Mouse (Mus musculus) inflammation-experienced regulatory T-cells, adult 6 months (primary cell): ENCODE measurements around the gene Krtap1-4. TPM values are rescaled to one million over a fixed set of nuclear protein-coding genes. Genes with fewer than 3 reads are reported as not detected.

Source experiments
- ATAC-seq: one replicate; pipeline ENCODE4 v1.8.0; 2017
- polyA plus RNA-seq, 3 experiments: library from polyadenylated mRNA; unstranded; fragments of 100-300 nt; shearing (Covaris generic); gene quantifications; one replicate each; pipeline ENCODE4 v1.2.1; 2017

Krtap1-4 gene
- polyA plus RNA-seq, 3 experiments from 2014 or later: not detected

- ATAC-seq: no peak
Observed at GRCm38 (mm10) chr11:99547892-99548291, 35.6 kb downstream of the Krtap1-4 start.

DNA sequence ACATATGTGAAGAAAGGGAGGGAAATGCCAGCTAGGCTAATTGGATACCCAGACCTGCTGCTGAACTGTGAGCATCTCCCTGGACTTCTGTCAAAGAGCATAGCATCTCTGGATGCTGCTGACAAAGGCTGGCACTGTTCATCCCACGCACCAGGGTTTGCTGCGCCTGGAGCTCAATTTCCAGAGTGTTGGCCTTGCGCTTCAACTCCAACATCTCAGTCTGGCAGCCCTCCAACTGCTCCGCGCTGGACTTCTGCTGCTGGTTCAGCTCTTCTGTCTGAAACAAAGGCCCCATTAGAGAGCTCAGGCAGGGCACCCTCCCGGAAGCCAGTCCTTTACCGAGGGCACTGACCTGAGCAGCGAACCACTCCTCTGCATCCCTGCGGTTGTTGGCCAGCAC, 43.7 kb downstream of the Krtap1-4 start:
- no peak for ATAC-seq

Other genes with a start within 250 kb of the Krtap1-4 start
- gene Krt26, start 245.7 kb downstream of the Krtap1-4 start, polyA plus RNA-seq: not detected
- not detected for gene Krt27, start 232.6 kb downstream of the Krtap1-4 start, polyA plus RNA-seq
- gene Krt28, start 208.8 kb downstream of the Krtap1-4 start, polyA plus RNA-seq: not detected
- 10 to 100 TPM in 1 of 3 experiments, 1 to 10 TPM in 2; 4.5 to 13.5 (median 7.3) TPM for gene Krt10, start 194.3 kb downstream of the Krtap1-4 start, polyA plus RNA-seq
- not detected for gene Krt12, start 161.4 kb downstream of the Krtap1-4 start, polyA plus RNA-seq
- not detected for gene Krt20, start 145.5 kb downstream of the Krtap1-4 start, polyA plus RNA-seq
- gene Krt23, start 90.5 kb downstream of the Krtap1-4 start, polyA plus RNA-seq: not detected
- not detected for gene Krt39, start 62.3 kb downstream of the Krtap1-4 start, polyA plus RNA-seq
- gene Krt40, start 40.5 kb downstream of the Krtap1-4 start, polyA plus RNA-seq: not detected
- gene Krtap3-3, start 32.8 kb downstream of the Krtap1-4 start, polyA plus RNA-seq: not detected
- gene Krtap3-2, start 26.8 kb downstream of the Krtap1-4 start, polyA plus RNA-seq: not detected
- gene Gm11939, start 24.2 kb downstream of the Krtap1-4 start, polyA plus RNA-seq: not detected
- not detected for gene Krtap3-1, start 17.0 kb downstream of the Krtap1-4 start, polyA plus RNA-seq
- gene Krtap1-5, start 2.6 kb downstream of the Krtap1-4 start, polyA plus RNA-seq: not detected
- gene Krtap1-3, start 7.7 kb upstream of the Krtap1-4 start, polyA plus RNA-seq: not detected
- gene Krtap9-3, start 14.5 kb upstream of the Krtap1-4 start, polyA plus RNA-seq: not detected
- gene Gm11938, start 19.7 kb upstream of the Krtap1-4 start, polyA plus RNA-seq: not detected
- not detected for gene Gm11937, start 26.5 kb upstream of the Krtap1-4 start, polyA plus RNA-seq
- not detected for gene Krtap2-4, start 31.2 kb upstream of the Krtap1-4 start, polyA plus RNA-seq
- gene Gm11562, start 36.8 kb upstream of the Krtap1-4 start, polyA plus RNA-seq: not detected
- gene Krtap4-1, start 44.6 kb upstream of the Krtap1-4 start, polyA plus RNA-seq: not detected
- gene Krtap4-2, start 51.4 kb upstream of the Krtap1-4 start, polyA plus RNA-seq: not detected
- gene Krtap4-7, start 60.4 kb upstream of the Krtap1-4 start, polyA plus RNA-seq: not detected
- gene Gm11555, start 66.6 kb upstream of the Krtap1-4 start, polyA plus RNA-seq: not detected
- gene Gm11563, start 75.3 kb upstream of the Krtap1-4 start, polyA plus RNA-seq: not detected
- gene Krtap4-6, start 82.3 kb upstream of the Krtap1-4 start, polyA plus RNA-seq: not detected
- gene Gm14190, start 107.1 kb upstream of the Krtap1-4 start, polyA plus RNA-seq: not detected
- not detected for gene Gm14180, start 150.6 kb upstream of the Krtap1-4 start, polyA plus RNA-seq
- gene Gm11595, start 189.3 kb upstream of the Krtap1-4 start, polyA plus RNA-seq: not detected
- not detected for gene Krtap4-8, start 197.1 kb upstream of the Krtap1-4 start, polyA plus RNA-seq
- gene Krtap4-9, start 201.5 kb upstream of the Krtap1-4 start, polyA plus RNA-seq: not detected
- gene Gm11596, start 209.8 kb upstream of the Krtap1-4 start, polyA plus RNA-seq: not detected
- not detected for gene Gm11569, start 215.3 kb upstream of the Krtap1-4 start, polyA plus RNA-seq
- not detected for gene Gm11554, start 220.8 kb upstream of the Krtap1-4 start, polyA plus RNA-seq
- gene Krtap4-13, start 226.2 kb upstream of the Krtap1-4 start, polyA plus RNA-seq: not detected
- not detected for gene Gm11564, start 232.0 kb upstream of the Krtap1-4 start, polyA plus RNA-seq